Mouse (Mus musculus): ENCODE data around the gene 9130213A22Rik. TPM values are rescaled to one million over a fixed set of nuclear protein-coding genes. Genes with fewer than 3 reads are reported as not detected.

9130213A22Rik gene
- polyA plus RNA-seq, 1 experiment from 2014 or later: 0.13 TPM

DNA sequence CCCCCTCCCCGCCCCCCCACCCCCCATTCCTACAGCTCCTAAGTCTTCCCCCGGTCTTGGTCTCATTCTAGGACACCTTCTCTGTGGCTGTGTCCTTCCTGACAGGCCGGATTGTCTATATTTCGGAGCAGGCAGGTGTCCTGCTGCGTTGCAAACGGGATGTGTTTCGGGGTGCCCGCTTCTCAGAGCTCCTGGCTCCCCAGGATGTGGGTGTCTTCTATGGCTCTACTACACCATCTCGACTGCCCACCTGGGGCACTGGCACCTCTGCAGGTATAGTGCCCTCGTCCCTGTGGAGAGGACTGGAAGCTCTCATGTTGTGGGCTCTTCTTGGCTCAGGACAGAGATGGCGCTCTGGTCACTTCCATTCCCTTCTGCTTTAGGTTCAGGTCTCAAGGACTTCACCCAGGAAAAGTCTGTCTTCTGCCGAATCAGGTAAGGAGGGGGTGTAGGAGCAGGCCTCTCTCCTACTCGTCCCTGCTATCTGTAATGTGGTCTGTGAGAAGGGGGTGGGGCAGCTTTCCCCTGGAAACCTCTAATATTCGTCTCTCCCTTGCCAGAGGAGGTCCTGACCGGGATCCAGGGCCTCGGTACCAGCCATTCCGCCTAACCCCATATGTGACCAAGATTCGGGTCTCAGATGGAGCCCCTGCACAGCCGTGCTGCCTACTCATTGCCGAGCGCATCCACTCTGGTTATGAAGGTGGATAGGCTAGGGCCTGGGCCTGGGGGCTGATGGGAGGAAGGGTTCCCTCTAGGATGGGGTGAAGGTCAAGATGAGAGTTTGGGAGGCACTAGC is 20.6 kb downstream of the 9130213A22Rik start:
- DNase-seq (ENCODE audit: low spot score): no peak
- Histone ChIP-seq H3K9me3 (no peaks in the 10 kb centered on the region), H3K4me3 (no peak overlapping the region), H3K27ac (no peak overlapping the region), H3K27me3 (ENCODE audit: insufficient read depth, poor library complexity, severe bottlenecking) (no peaks in the 10 kb centered on the region), H3K36me3 (peaks cover 63% of the 10 kb centered on the region), H3K4me1 (replicated peaks) (peaks cover 45% of the 10 kb centered on the region)
- WGBS: 89% methylated on average over 21 of the region's 21 CpGs

DNA sequence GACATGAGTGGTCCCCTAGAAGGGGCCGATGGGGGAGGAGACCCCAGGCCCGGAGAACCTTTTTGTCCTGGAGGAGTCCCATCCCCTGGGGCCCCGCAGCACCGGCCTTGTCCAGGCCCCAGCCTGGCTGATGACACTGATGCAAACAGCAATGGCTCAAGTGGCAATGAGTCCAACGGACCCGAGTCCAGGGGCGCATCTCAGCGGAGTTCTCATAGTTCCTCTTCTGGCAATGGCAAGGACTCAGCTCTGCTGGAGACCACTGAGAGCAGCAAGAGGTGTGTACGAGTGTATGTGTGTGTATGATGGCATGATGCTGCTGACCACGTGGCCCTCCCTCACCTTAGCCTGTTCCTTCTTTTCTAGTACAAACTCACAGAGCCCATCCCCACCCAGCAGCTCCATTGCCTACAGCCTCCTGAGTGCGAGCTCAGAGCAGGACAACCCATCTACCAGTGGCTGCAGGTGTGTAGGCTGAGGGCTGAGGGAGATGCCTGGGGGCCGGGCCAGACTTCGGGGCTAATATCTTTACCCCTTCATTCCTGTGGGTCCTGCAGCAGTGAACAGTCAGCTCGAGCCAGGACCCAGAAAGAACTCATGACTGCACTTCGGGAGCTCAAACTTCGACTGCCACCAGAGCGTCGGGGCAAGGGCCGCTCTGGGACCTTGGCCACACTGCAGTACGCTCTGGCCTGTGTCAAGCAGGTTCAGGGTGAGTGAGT is 21.6 kb downstream of the 9130213A22Rik start:
- Histone ChIP-seq H3K27me3 (ENCODE audit: insufficient read depth, poor library complexity, severe bottlenecking) (no peaks in the 10 kb centered on the region), H3K36me3 (peaks cover 53% of the 10 kb centered on the region), H3K27ac (peak overlapping the region; percentile 80), H3K9me3 (no peaks in the 10 kb centered on the region), H3K4me1 (replicated peaks) (peaks cover 55% of the 10 kb centered on the region), H3K4me3 (peak overlapping the region; percentile 71)
- no peak for DNase-seq (ENCODE audit: low spot score)
- 90% methylated on average over 20 of the region's 20 CpGs for WGBS

DNA sequence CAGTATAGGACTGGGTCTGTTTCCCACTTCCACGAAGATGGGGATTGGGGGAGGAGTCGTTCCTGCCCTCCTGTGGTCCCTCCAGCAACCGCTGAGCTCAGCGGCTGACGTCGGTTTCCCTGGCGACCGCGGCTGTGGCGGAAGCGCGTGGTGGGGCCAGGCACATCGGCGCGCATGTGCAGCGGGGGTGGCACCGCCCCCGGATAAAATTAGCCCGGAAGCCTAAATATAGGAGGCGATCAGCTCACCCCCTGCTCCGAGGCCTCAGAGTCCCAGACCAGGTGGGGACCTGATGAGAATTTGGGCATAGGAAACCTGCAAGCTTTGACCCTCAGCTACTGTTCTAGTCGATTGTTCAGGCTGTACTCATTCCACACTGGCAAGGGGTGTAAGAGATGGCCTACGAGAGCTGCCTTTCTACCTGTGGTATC is 22.5 kb downstream of the 9130213A22Rik start:
- Histone ChIP-seq H3K4me3 (peak overlapping the region; percentile 71), H3K36me3 (peaks cover 44% of the 10 kb centered on the region), H3K4me1 (replicated peaks) (peaks cover 64% of the 10 kb centered on the region), H3K9me3 (no peaks in the 10 kb centered on the region), H3K27me3 (ENCODE audit: insufficient read depth, poor library complexity, severe bottlenecking) (no peaks in the 10 kb centered on the region), H3K27ac (peak overlapping the region; percentile 80)
- DNase-seq (ENCODE audit: low spot score): peak; percentile 88
- WGBS: 1% methylated on average over 23 of the region's 23 CpGs

DNA sequence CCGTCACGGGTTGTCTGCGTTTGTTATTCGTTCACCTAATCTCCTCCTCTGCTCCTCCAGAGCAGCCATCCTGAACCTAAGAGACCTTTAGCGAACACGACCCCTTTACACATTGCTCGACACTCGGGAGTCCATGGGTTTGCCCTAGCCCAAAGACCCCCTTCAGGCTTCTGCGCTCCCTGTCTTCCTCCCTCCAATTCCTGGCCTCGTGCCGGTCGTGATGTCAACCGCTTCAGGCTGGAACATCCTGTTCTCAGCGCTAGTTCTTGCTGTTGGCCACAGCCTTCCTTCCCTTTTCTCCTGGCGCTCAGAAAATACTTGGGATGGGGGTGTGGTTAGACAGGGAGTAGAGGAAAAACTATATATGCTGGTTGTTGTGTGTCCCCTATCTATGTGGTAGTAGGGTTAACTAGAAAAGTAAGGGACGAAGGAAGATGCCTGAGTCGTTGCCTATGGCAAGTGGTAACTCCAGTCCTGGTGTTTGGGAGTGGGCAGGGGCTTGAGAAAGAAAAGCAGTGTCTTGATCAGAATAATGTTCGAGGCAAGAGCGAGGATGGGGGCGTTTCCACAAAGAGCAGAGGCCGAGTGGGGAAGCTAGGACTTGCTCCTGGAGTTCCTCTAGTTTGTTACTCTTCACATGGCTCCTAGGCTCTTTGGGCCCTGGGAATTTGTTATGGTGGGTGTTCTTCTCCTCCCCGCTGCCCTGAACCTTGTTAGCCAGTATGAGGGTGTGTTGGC is 23.0 kb downstream of the 9130213A22Rik start:
- Histone ChIP-seq H3K27ac (peak overlapping the region; percentile 80), H3K9me3 (no peaks in the 10 kb centered on the region), H3K36me3 (peaks cover 38% of the 10 kb centered on the region), H3K27me3 (ENCODE audit: insufficient read depth, poor library complexity, severe bottlenecking) (no peaks in the 10 kb centered on the region), H3K4me1 (replicated peaks) (peaks cover 66% of the 10 kb centered on the region), H3K4me3 (peak overlapping the region; percentile 71)
- WGBS: under 1% methylated on average over 22 of the region's 22 CpGs
- DNase-seq (ENCODE audit: low spot score): no peak

DNA sequence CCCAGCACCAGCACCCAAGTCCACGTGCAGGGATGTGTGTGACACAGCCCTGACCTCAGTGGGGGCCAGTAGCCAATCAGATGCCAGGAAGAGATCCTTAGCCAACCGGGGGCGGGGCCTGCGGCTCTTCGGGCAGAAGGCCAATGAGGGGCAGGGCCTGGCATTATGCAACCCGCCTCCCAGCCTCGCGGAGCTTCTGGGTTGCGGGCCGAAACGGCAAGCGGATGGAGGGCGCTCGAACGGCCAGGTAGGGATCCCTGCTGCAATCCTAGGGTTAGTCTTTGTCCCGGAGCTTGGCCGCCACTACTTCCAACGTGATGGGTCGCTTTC is 23.7 kb downstream of the 9130213A22Rik start:
- Histone ChIP-seq H3K36me3 (peaks cover 32% of the 10 kb centered on the region), H3K27me3 (ENCODE audit: insufficient read depth, poor library complexity, severe bottlenecking) (no peaks in the 10 kb centered on the region), H3K4me3 (peak overlapping the region; percentile 71), H3K4me1 (replicated peaks) (peaks cover 71% of the 10 kb centered on the region), H3K9me3 (no peaks in the 10 kb centered on the region), H3K27ac (peak overlapping the region; percentile 80)
- under 1% methylated on average over 19 of the region's 19 CpGs for WGBS
- DNase-seq (ENCODE audit: low spot score): peak; percentile 93

DNA sequence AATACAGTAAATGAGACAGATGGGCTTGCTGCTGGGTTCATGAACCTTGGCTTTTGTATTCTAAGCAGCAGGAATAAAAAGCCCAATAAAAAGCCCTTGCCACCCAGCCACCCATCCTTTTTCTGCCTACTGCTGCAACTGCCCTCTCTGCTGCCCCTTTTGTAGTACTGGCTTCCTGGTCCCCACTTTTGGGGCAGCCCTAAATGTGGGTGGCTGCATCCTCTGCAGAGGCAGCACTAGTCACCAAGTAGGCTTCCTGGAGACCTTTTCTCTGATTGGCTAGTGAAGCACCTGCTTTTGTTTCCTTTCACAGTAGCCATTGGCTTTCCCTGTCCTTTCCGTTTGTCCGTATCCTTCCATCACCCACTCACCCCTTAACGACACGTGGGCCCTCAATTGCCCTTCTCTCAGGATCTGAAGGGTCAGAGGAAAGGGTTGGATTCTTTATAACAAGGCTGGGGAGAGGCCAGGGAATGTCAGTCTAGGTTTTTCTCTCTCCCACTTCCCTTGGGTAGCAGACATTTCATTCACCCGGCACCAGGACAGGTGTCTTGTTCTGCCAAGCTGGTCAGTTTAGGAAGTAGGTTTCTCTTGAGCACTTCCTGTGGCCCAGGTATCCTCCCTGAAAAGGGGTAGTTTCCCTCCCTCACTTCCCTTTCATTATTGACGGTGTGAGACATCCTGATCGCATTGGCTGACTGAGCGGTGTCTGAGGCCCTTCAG is 24.2 kb downstream of the 9130213A22Rik start:
- H3K36me3 ChIP-seq: peaks cover 27% of the 10 kb centered on the region
- peak overlapping the region; percentile 85 for H3K27ac ChIP-seq
- H3K9me3 ChIP-seq: no peaks in the 10 kb centered on the region
- 31% methylated on average over 8 of the region's 8 CpGs for WGBS
- peak overlapping the region; percentile 71 for H3K4me3 ChIP-seq
- H3K4me1 ChIP-seq (replicated peaks): peaks cover 71% of the 10 kb centered on the region
- H3K27me3 ChIP-seq (ENCODE audit: insufficient read depth, poor library complexity, severe bottlenecking): no peaks in the 10 kb centered on the region
- DNase-seq (ENCODE audit: low spot score): no peak

DNA sequence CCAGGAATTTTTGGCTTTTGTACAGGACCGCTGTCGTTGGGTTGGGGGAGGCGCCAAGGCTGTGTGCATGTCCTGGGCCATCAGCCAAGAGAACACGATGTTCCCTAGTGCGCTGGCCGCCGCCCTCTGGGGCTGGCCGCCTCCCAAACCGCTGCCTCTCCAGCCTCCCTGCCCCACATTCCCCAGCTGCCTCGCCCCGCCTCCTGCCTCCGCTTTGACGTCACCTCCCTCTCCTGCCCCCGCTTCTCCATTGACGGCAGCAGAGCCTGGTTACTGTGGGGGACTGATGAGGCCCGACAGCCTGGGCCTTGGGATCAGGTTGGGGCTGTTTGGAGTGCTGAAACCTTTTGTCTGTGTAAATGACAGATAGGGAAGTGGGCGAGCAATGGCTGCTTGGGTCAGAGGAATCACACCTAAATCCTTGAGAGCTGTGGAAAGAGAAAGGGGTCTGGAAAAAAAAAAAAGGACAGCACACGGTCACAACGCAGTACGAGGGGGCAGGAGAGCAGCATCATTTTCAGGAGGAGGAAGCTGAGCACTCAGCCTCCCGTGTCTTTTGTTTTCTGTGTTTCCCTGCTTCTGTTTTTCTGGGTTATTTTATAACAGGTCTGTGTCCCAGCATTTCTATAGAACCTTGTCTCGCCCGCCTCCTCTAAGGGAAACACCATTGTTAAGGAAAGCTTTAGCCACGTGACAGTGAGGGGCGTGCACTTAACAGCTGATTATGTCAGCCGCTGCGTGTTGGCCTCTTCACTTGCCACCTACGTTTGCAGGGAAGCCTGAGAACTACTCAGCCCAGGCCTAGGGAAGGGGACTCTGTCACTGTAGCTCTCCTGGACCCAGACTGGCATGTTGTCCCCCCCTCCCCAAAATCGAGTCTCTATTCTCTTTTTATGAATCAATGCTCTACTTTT is 25.1 kb downstream of the 9130213A22Rik start:
- H3K4me1 ChIP-seq (replicated peaks): peaks cover 71% of the 10 kb centered on the region
- WGBS: 3% methylated on average over 29 of the region's 29 CpGs

DNA sequence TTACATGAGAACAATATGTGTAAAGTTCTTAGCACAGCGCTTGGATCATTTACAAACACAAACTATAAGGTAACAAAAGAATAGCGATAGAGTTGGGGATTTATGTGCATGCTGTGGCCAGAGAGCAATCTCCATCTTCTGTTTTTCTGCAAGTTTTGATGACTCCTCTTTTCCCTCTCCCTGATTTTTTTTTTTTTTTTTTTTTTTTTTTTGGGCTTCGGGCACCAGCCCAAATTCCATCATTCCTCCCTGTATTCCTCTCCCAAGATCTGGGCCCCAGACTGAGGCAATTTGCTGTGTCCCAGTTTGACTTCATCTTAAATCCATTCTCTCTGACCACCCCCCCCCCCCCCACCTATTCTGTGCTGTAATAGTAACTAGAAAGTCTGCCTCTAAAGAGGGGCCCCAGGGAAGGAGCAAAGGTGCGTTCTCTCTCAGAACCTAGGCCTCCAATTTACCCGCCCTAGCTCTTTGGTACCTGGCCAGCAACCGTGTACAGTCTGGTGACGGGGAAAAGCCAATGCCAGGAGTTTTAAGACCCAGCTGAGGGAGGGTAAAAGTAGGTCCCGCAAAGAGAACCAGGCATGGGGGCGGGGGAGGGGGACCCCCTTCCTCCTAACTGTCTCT is 25.9 kb downstream of the 9130213A22Rik start:
- Histone ChIP-seq H3K4me3 (peak overlapping the region; percentile 71), H3K27ac (peak overlapping the region; percentile 85), H3K36me3 (peaks cover 22% of the 10 kb centered on the region), H3K27me3 (ENCODE audit: insufficient read depth, poor library complexity, severe bottlenecking) (no peaks in the 10 kb centered on the region), H3K9me3 (no peaks in the 10 kb centered on the region), H3K4me1 (replicated peaks) (peaks cover 75% of the 10 kb centered on the region)
- DNase-seq (ENCODE audit: low spot score): no peak
- 18% methylated on average over 9 of the region's 9 CpGs for WGBS

More for the DNA sequence above, 25.1 kb downstream of the 9130213A22Rik start:
- Histone ChIP-seq H3K36me3 (peaks cover 22% of the 10 kb centered on the region), H3K4me3 (peak overlapping the region; percentile 71), H3K9me3 (no peaks in the 10 kb centered on the region), H3K27ac (peak overlapping the region; percentile 85), H3K27me3 (ENCODE audit: insufficient read depth, poor library complexity, severe bottlenecking) (no peaks in the 10 kb centered on the region)
- DNase-seq (ENCODE audit: low spot score): peak; percentile 81

DNA sequence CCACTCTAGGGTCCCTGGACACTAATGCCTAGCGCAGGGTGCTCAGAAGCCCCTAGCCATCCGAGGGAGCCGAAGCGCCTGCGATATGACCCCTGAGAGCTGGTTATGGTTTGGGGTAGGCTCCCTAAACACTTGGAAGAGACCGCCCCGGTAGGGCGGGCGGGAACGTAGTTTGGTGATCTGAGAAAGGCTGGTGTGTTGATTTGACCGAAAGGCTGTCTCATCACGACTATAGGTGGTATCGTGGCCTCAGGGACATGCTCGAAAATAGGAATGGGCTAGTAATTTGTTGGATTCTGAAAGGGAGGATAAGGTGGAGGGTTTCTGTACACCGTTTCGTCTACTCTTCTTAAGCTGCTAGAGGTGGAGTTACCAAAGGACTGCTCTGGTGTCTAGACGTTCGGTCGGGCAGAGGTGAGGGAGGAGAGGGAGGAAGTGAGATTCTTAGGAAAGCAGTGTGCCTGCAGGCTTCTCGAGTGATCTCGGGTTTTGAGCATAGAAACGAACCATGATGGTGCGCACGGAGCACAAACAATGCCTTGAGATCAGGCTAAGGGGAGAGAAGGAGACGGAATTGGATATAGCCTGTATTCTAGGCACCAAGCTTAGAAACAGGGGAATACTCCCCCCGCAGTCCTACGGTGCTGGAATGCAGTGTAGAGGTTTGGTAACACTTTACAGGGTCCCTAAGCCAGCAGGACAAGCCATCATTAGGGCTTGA is 26.7 kb downstream of the 9130213A22Rik start:
- no peaks in the 10 kb centered on the region for H3K27me3 ChIP-seq (ENCODE audit: insufficient read depth, poor library complexity, severe bottlenecking)
- peak overlapping the region; percentile 77 for H3K27ac ChIP-seq
- DNase-seq (ENCODE audit: low spot score): no peak
- peak overlapping the region; percentile 71 for H3K4me3 ChIP-seq
- peaks cover 74% of the 10 kb centered on the region for H3K4me1 ChIP-seq (replicated peaks)
- 4% methylated on average over 27 of the region's 27 CpGs for WGBS
- H3K9me3 ChIP-seq: no peaks in the 10 kb centered on the region
- peaks cover 22% of the 10 kb centered on the region for H3K36me3 ChIP-seq

DNA sequence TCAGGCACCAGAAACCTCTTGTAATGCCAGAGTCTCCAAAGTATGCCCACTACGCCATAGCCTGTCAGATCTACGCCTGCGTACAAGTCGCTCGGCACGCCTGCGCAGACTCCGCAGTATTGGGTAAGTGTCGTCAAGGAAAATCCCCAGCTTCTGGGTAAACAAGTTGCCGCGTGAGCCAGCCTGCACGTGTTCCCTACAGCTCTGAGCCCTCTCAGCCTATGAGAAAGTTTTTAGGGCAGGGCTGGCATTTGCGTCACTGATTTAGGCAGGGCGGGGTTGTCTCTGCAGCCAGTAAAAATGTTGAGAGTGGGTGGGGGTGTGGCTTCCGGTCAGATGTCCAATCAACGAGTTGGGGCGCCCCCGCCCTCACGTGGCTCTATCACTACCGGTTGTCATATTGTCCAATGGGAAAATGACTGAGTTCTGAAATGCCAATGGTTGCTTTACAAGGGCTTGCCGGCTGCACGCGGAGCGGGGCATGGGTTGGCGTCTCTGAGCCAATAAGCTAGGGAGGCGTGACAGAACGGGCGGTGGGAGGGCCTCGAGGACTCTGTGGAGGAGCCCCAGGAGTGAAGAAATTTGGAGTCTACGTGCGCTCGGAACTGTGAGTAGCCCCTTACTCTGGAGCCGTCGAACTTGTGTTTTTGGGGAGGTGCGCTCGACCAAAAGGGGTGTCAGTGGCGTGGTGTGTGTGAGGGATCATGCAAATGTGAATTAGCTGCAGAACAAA is 27.5 kb downstream of the 9130213A22Rik start, which contains the start of gene Per1:
TSS of gene Per1 (plus strand) at position 521 of the 733 bp plus-strand sequence.
- under 1% methylated on average over 37 of the region's 37 CpGs for WGBS
- H3K27ac ChIP-seq: peak within 1 kb of the TSS; percentile 77
- peak; percentile 99 for DNase-seq (ENCODE audit: low spot score)
- no peaks in the 10 kb centered on the region for H3K27me3 ChIP-seq (ENCODE audit: insufficient read depth, poor library complexity, severe bottlenecking)
- H3K9me3 ChIP-seq: no peaks in the 10 kb centered on the region
- H3K4me1 ChIP-seq (replicated peaks): peaks cover 73% of the 10 kb centered on the region
- peak within 1 kb of the TSS; percentile 71 for H3K4me3 ChIP-seq
- H3K36me3 ChIP-seq: peaks cover 29% of the 10 kb centered on the region

Data from hindbrain, embryonic 10.5 days (tissue).